ENCODE assay signal across 28 mouse cellular contexts in the genomic region with DNA sequence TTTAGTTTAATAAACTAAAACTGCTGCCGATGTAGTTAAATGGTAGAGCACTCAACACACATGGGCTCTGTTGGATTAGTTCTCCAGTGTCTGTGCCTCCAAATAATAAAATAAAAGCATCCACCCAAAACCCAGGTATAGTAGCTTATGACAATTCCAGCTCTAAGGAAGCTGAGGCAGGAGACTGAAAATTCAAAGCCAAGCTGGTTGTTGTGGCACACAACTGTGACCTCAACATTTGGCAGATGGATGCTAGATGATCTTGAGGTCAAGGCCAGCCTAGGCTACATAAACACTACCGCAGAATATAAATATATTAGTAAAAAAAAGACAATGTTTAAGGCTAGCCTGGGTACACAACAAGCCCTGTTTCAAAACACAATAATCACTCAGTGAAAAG. TPM values are rescaled to one million over a fixed set of nuclear protein-coding genes. Genes with fewer than 3 reads are reported as not detected.
"Had no signal": no experiment of that assay in that cellular context is flagged by ENCODE, and none has a peak within 500 bp of the region (broad histone marks: within the 10 kb centered on the region; RNA-seq: fewer than 3 reads in every experiment).

No protein-coding gene starts in this region.

- H3K4me2 ChIP-seq: heart, embryonic 12.5 days; hindbrain, embryonic 12.5 days; hindbrain, embryonic 14.5 days; intestine, embryonic 15.5 days; limb, embryonic 12.5 days; liver, embryonic 11.5 days; liver, embryonic 13.5 days; liver, embryonic 15.5 days had no signal

- DNase-seq: gastrocnemius, adult 2 months; gastrocnemius, postnatal 10 days; gastrocnemius, postnatal 25 days; heart, adult 18-20 months; heart, postnatal 10 days; heart, postnatal 4 days; kidney, adult 18-20 months; kidney, adult 8-10 months; kidney, postnatal 10 days; kidney, postnatal 25 days; kidney, postnatal 4 days; liver, embryonic 13.5 days had no signal

- H3K4me3 ChIP-seq: gastrocnemius, adult 2 months; heart, embryonic 10.5 days; heart, embryonic 12.5 days; hindbrain, embryonic 10.5 days; hindbrain, embryonic 12.5 days; intestine, embryonic 15.5 days; layer of hippocampus, adult 2 months; left cerebral cortex, adult 2 months; limb, embryonic 10.5 days; limb, embryonic 12.5 days; liver, embryonic 13.5 days; liver, embryonic 15.5 days had no signal

- H3K9me3 ChIP-seq: heart, embryonic 10.5 days; heart, embryonic 12.5 days; hindbrain, embryonic 10.5 days; hindbrain, embryonic 12.5 days; intestine, embryonic 15.5 days; limb, embryonic 10.5 days; limb, embryonic 12.5 days; liver, embryonic 13.5 days; liver, embryonic 15.5 days had no signal

- H3K27me3 ChIP-seq: heart, embryonic 12.5 days; hindbrain, embryonic 12.5 days; intestine, embryonic 15.5 days; limb, embryonic 12.5 days; liver, embryonic 13.5 days; liver, embryonic 15.5 days had no signal

- ATAC-seq: hindbrain, embryonic 16.5 days; inflammation-experienced regulatory T-cells, adult 6 months; intestine, embryonic 15.5 days; intestine, postnatal 0 days had no signal

- H3K9ac ChIP-seq: heart, embryonic 12.5 days; hindbrain, embryonic 12.5 days; hindbrain, embryonic 14.5 days; intestine, embryonic 15.5 days; limb, embryonic 12.5 days; liver, embryonic 13.5 days; liver, embryonic 15.5 days had no signal

- H3K27ac ChIP-seq: gastrocnemius, adult 2 months; heart, embryonic 10.5 days; hindbrain, embryonic 10.5 days; hindbrain, embryonic 12.5 days; hindbrain, embryonic 14.5 days; intestine, embryonic 15.5 days; layer of hippocampus, adult 2 months; left cerebral cortex, adult 2 months; limb, embryonic 10.5 days; limb, embryonic 12.5 days; liver, embryonic 13.5 days; liver, embryonic 15.5 days had no signal

- H3K4me1 ChIP-seq: hindbrain, embryonic 12.5 days; intestine, embryonic 15.5 days; limb, embryonic 10.5 days; limb, embryonic 12.5 days; liver, embryonic 15.5 days had no signal

RNA-seq across cellular contexts. Expression of a gene that starts 35.1 kb away (rescaled TPM):
- polyA plus RNA-seq: heart, embryonic 14.5 days; inflammation-experienced regulatory T-cells, adult 6 months; intestine, postnatal 0 days; limb, embryonic 12.5 days; liver, embryonic 13.5 days; liver, embryonic 15.5 days had no signal
